Mouse (Mus musculus): Measurements from ENCODE around the gene Ero1lb. TPM values are rescaled to one million over a fixed set of nuclear protein-coding genes. Genes with fewer than 3 reads are reported as not detected.
"Not testable (repeated sequence)": the region's sequence is repeated elsewhere in the genome, so short reads cannot be mapped to it uniquely, and the experiment has no call there.

Ero1lb gene
- total and polyA plus RNA-seq, 2 experiments from 2014 or later, result 8.6 to 11.3 TPM

DNA sequence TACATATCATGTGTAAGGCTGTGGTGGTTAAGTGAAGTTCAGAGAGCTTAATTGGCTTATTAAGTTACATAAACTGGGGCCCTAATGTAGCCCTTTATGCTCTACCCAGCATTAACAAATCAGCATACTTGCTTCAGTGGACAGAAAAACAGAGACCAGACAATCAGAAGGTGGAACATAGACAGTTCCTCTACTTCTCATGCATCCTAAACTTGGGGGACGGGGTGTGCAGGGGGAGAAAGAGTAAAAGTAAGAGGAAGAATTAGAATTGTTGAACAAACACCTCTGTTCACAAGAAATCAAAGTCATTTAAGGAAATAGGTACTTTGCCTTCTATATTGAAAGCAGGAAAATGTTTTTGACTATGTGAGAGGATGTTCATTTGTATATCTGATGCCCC lies 2.3 kb downstream of the Ero1lb start:
- ATAC-seq (ENCODE audit: low FRiP score) (no peak), DNase-seq (ENCODE audit: low spot score) (no peak)
- Histone ChIP-seq H3K27ac (ENCODE audit: low read depth, low read length) (no peak overlapping the region), H3K4me1 (ENCODE audit: insufficient read depth, low read length) (no peaks in the 10 kb centered on the region; the same call in 1 of the 2 replicates), H3K36me3 (ENCODE audit: insufficient read depth, low read length) (no peaks in the 10 kb centered on the region), H3K9ac (replicated peaks; ENCODE audit: low read length, poor library complexity, severe bottlenecking) (no peak overlapping the region), H3K27me3 (ENCODE audit: insufficient read depth, low read length) (no peaks in the 10 kb centered on the region), H3K4me3 (ENCODE audit: low read depth, low read length) (no peak overlapping the region), H3K9me3 (ENCODE audit: low read length) (no peaks in the 10 kb centered on the region), H3K4me2 (ENCODE audit: low read depth, low read length, poor library complexity, severe bottlenecking) (no peak overlapping the region)
- TF ChIP-seq CTCF (IDR thresholded peaks at IDR 0.05), result no peak
- 79% methylated on average over 1 of the region's 1 CpGs for WGBS

DNA sequence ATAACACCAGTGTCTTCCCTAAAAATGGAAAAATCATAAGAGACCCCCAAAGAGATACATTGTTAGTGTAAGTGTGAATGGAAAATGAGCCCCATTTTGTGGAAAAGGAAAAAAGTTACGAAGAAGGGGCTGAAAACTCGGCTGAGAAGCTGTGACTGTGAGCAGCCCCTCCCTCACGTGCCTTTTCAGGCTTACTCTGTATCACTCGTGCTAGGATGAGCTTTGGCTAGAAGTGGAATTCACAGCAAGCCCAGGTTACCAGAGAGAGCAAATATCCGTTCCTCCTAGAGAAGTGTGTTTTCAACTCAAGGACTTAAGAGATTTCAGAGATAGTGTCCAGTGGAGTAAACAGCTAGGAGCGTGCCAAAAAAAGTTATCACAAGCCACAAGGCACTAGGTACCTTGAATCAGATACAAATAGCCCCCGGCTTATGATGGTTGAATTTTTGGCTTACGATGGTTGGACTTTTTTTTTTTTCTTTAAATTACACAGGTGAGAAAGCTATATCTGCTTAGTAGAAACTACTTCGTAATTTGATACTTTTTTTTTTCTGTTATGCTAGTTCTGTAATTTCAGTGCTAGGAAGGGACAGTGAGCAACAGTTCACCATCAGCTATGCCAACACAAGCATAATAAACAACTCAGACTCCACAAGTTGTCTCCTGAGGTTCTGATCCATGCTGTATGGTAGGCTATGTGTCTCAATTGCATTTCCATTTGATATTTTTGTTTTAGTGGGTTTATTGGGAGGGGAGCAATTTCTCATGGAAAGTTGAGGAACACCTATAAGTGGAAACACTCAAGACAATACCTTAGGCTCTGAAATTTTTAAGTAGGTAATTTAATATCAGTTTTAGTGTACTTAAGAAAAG lies 3.2 kb downstream of the Ero1lb start:
- 69% methylated on average over 9 of the region's 9 CpGs for WGBS
- H3K27ac ChIP-seq (ENCODE audit: low read depth, low read length), result no peak overlapping the region
- H3K9me3 ChIP-seq (ENCODE audit: low read length), result no peaks in the 10 kb centered on the region
- H3K9ac ChIP-seq (replicated peaks; ENCODE audit: low read length, poor library complexity, severe bottlenecking), result no peak overlapping the region
- H3K4me3 ChIP-seq (ENCODE audit: low read depth, low read length), result no peak overlapping the region
- no peak for TF ChIP-seq CTCF (IDR thresholded peaks at IDR 0.05)
- no peak for DNase-seq (ENCODE audit: low spot score)
- no peaks in the 10 kb centered on the region for H3K27me3 ChIP-seq (ENCODE audit: insufficient read depth, low read length)
- H3K4me1 ChIP-seq (ENCODE audit: insufficient read depth, low read length), result no peaks in the 10 kb centered on the region; the same call in 1 of the 2 replicates
- ATAC-seq (ENCODE audit: low FRiP score), result no peak
- H3K36me3 ChIP-seq (ENCODE audit: insufficient read depth, low read length), result no peaks in the 10 kb centered on the region
- H3K4me2 ChIP-seq (ENCODE audit: low read depth, low read length, poor library complexity, severe bottlenecking), result no peak overlapping the region

DNA sequence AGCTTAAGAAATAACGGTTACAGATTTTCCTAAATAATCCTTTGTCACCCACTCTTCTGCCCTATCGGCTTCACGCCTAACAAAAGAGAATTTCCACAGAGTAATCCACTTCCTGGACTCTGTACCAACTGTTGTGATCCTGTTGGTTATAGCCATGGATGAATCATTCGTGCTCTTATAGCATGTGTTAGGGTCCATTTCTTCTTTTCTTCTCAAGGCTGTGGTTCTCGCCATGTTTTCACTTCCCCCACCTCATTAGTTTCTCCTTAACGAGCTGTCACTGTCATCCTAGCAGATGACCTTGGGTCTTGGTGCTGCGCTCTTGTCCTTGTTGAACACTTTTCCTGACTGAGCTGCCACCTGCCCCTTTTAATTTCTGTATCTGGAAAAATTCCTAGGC lies 4.1 kb downstream of the Ero1lb start:
- 80% methylated on average over 7 of the region's 7 CpGs for WGBS
- Histone ChIP-seq H3K4me2 (ENCODE audit: low read depth, low read length, poor library complexity, severe bottlenecking) (no peak overlapping the region), H3K4me3 (ENCODE audit: low read depth, low read length) (no peak overlapping the region), H3K27ac (ENCODE audit: low read depth, low read length) (no peak overlapping the region), H3K9ac (replicated peaks; ENCODE audit: low read length, poor library complexity, severe bottlenecking) (no peak overlapping the region), H3K4me1 (ENCODE audit: insufficient read depth, low read length) (no peaks in the 10 kb centered on the region; the same call in 1 of the 2 replicates), H3K9me3 (ENCODE audit: low read length) (no peaks in the 10 kb centered on the region), H3K36me3 (ENCODE audit: insufficient read depth, low read length) (no peaks in the 10 kb centered on the region), H3K27me3 (ENCODE audit: insufficient read depth, low read length) (no peaks in the 10 kb centered on the region)
- no peak for DNase-seq (ENCODE audit: low spot score)
- TF ChIP-seq CTCF (IDR thresholded peaks at IDR 0.05), result no peak
- ATAC-seq (ENCODE audit: low FRiP score), result no peak

DNA sequence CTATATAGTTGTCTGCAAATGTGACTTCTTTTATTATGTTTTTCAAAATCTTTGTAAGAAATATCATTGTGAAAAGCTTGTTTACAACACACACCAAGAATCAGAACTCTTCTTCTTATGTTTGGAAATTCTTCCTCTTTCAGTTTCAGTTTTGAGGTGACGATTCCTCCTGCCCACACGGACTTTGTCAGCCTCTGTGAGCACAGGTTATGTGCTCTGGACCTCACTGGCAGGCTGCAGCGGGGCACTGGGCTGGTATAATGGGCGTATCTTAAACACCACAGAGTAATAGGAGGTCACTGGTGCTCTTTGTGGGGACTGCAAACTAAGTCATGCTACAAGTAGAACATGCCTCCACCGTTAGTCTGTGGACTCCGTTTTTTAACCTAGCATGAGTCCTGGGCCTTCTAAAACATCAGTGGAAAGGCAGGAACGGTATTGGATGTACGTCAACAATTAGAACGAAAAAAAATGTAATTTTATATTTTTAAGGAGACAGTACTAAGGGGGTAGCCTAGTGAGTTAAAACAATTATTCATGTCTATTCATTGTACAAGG lies 9.4 kb downstream of the Ero1lb start:
- Histone ChIP-seq H3K9ac (replicated peaks; ENCODE audit: low read length, poor library complexity, severe bottlenecking) (no peak overlapping the region), H3K27me3 (ENCODE audit: insufficient read depth, low read length) (no peaks in the 10 kb centered on the region), H3K27ac (ENCODE audit: low read depth, low read length) (no peak overlapping the region), H3K4me1 (ENCODE audit: insufficient read depth, low read length) (no peaks in the 10 kb centered on the region), H3K4me3 (ENCODE audit: low read depth, low read length) (no peak overlapping the region), H3K4me2 (ENCODE audit: low read depth, low read length, poor library complexity, severe bottlenecking) (no peak overlapping the region), H3K9me3 (ENCODE audit: low read length) (no peaks in the 10 kb centered on the region), H3K36me3 (ENCODE audit: insufficient read depth, low read length) (no peaks in the 10 kb centered on the region)
- 89% methylated on average over 9 of the region's 9 CpGs for WGBS
- ATAC-seq (ENCODE audit: low FRiP score), result no peak
- TF ChIP-seq CTCF (IDR thresholded peaks at IDR 0.05), result no peak
- no peak for DNase-seq (ENCODE audit: low spot score)

DNA sequence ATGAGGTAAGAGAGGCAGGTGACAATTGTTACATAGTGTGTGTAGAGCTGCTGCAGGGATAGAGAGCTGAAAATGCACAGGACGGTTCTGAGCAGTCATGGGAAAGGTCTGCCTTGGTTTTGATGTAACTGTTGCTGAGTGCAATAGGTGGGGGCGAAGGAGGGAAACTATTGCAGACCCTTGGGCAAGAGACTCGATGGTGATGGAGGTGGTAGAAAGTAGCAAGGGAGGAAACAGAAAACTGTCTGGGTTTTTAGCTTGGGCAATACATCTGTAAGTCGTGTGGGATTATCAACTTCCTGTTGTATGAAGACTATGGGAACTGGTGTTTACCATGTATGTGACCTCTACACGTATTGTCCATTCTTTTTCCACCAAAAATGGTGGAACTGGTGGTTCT lies 12.5 kb downstream of the Ero1lb start:
- Histone ChIP-seq H3K36me3 (ENCODE audit: insufficient read depth, low read length) (no peaks in the 10 kb centered on the region), H3K9ac (replicated peaks; ENCODE audit: low read length, poor library complexity, severe bottlenecking) (no peak overlapping the region), H3K27me3 (ENCODE audit: insufficient read depth, low read length) (no peaks in the 10 kb centered on the region), H3K4me3 (ENCODE audit: low read depth, low read length) (no peak overlapping the region), H3K4me2 (ENCODE audit: low read depth, low read length, poor library complexity, severe bottlenecking) (no peak overlapping the region), H3K4me1 (ENCODE audit: insufficient read depth, low read length) (no peaks in the 10 kb centered on the region), H3K27ac (ENCODE audit: low read depth, low read length) (no peak overlapping the region), H3K9me3 (ENCODE audit: low read length) (no peaks in the 10 kb centered on the region)
- no peak for DNase-seq (ENCODE audit: low spot score)
- TF ChIP-seq CTCF (IDR thresholded peaks at IDR 0.05), result no peak
- no peak for ATAC-seq (ENCODE audit: low FRiP score)
- WGBS, result 86% methylated on average over 5 of the region's 5 CpGs

DNA sequence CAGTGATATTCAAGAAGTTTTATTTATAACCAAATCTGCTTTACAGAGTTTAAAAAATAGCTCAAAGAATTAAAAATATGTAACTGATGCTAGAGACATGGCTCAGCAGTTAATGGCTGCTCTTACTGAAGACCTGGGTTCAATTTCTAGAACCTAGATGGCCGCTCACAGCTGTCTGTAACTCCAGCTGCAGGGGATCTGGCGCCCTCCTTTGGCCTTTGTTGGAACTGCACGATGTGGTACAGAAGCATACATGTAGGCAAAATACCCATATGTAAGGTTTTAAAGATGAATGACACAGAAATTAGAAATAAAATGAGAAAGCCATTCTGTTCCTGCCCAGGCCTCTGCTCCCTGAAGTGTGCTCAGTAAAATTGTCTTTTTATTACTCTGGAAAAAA lies 23.3 kb downstream of the Ero1lb start:
- no peaks in the 10 kb centered on the region for H3K36me3 ChIP-seq (ENCODE audit: insufficient read depth, low read length)
- ATAC-seq (ENCODE audit: low FRiP score) (no peak), DNase-seq (ENCODE audit: low spot score) (peak; percentile 65)
- H3K9ac ChIP-seq (replicated peaks; ENCODE audit: low read length, poor library complexity, severe bottlenecking), result no peak overlapping the region
- H3K27ac ChIP-seq (ENCODE audit: low read depth, low read length), result no peak overlapping the region
- H3K4me2 ChIP-seq (ENCODE audit: low read depth, low read length, poor library complexity, severe bottlenecking), result no peak overlapping the region
- no peak overlapping the region for H3K4me3 ChIP-seq (ENCODE audit: low read depth, low read length)
- no peaks in the 10 kb centered on the region for H3K4me1 ChIP-seq (ENCODE audit: insufficient read depth, low read length)
- H3K27me3 ChIP-seq (ENCODE audit: insufficient read depth, low read length), result no peaks in the 10 kb centered on the region
- WGBS, result 7% methylated on average over 3 of the region's 3 CpGs
- peak; percentile 82 for TF ChIP-seq CTCF (IDR thresholded peaks at IDR 0.05)
- no peaks in the 10 kb centered on the region for H3K9me3 ChIP-seq (ENCODE audit: low read length)

DNA sequence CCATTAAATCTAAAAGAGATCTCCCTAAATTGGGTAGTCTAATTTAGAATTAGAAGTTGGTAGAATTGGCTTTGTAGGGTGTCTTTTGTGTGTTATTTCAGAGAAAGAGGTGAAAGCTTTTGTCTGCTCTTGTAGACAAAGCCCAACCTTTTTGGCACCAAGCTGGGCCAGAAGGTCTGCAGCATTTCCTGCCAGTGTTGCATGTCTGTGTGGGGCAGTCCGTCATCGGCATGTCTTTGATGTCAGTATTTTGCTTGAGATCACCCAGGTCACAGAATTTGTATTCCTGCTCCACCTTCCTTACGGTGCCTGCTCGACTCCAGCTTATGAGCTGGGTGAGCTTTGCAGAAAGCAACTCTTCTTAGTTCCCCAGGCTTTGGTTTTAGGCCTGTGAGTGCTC lies 31.4 kb downstream of the Ero1lb start:
- H3K4me2 ChIP-seq (ENCODE audit: low read depth, low read length, poor library complexity, severe bottlenecking); ATAC-seq (ENCODE audit: low FRiP score); H3K9ac ChIP-seq (replicated peaks; ENCODE audit: low read length, poor library complexity, severe bottlenecking); H3K4me3 ChIP-seq (ENCODE audit: low read depth, low read length); H3K27ac ChIP-seq (ENCODE audit: low read depth, low read length); H3K4me1 ChIP-seq (ENCODE audit: insufficient read depth, low read length); H3K9me3 ChIP-seq (ENCODE audit: low read length); H3K27me3 ChIP-seq (ENCODE audit: insufficient read depth, low read length); DNase-seq (ENCODE audit: low spot score); H3K36me3 ChIP-seq (ENCODE audit: insufficient read depth, low read length): not testable (repeated sequence)
- WGBS, result 74% methylated on average over 2 of the region's 4 CpGs

DNA sequence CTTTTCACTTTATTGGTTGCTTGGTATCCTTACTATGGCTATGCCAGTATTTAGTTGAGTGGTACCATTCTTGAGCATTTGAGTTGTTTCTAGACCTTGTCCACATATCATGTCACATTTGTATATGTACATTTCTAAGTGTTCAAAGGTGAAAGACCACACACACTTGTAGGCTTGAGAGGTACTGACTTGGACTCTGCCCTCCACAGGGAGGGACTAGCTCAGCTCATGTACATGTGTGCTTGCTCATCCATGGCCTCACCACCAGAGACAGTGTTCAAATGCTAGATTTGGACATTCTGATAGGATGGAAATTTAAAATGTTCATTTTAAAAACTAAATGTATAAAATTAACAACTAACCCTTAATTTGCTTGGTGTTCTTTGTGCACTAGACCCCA lies 44.5 kb downstream of the Ero1lb start:
- H3K9me3 ChIP-seq (ENCODE audit: low read length); H3K4me3 ChIP-seq (ENCODE audit: low read depth, low read length); DNase-seq (ENCODE audit: low spot score); ATAC-seq (ENCODE audit: low FRiP score); H3K4me1 ChIP-seq (ENCODE audit: insufficient read depth, low read length); H3K4me2 ChIP-seq (ENCODE audit: low read depth, low read length, poor library complexity, severe bottlenecking); H3K27me3 ChIP-seq (ENCODE audit: insufficient read depth, low read length); H3K36me3 ChIP-seq (ENCODE audit: insufficient read depth, low read length); H3K9ac ChIP-seq (replicated peaks; ENCODE audit: low read length, poor library complexity, severe bottlenecking); H3K27ac ChIP-seq (ENCODE audit: low read depth, low read length): not testable (repeated sequence)
